Mouse (Mus musculus): Measurements from ENCODE around the gene Etfa.

GRCm38 (mm10) chr9:55406773-55407172 lies 105.3 kb downstream of the Etfa start:
- TF ChIP-seq CTCF (IDR thresholded peaks at IDR 0.05) (no peak), EP300 (IDR thresholded peaks at IDR 0.05) (no peak)
